Mouse (Mus musculus): ENCODE measurements around the gene Ptpn3.

- peak; percentile 53; the same call in 1 of the 2 replicates for TF ChIP-seq POLR2A (IDR thresholded peaks at IDR 0.05; ENCODE audit: low read depth, low read length)
- 0 out of 2 replicates have a peak, but pooled peaks have one; percentile 67 for TF ChIP-seq MAZ (IDR thresholded peaks at IDR 0.05; ENCODE audit: low read depth, low read length)
- TF ChIP-seq TBP (conservative IDR thresholded peaks at IDR 0.05; ENCODE audit: low read depth, low read length): 0 out of 2 replicates have a peak, but pooled peaks have one; percentile 14
Measured at GRCm38 (mm10) chr4:57164578-57165210, 136.9 kb downstream of the Ptpn3 start.
